Mouse (Mus musculus): ENCODE data around the gene Ccdc82. TPM values are rescaled to one million over a fixed set of nuclear protein-coding genes. Genes with fewer than 3 reads are reported as not detected.

Ccdc82 gene
- polyA plus RNA-seq, 2 experiments = 8.2 to 14.7 TPM

DNA sequence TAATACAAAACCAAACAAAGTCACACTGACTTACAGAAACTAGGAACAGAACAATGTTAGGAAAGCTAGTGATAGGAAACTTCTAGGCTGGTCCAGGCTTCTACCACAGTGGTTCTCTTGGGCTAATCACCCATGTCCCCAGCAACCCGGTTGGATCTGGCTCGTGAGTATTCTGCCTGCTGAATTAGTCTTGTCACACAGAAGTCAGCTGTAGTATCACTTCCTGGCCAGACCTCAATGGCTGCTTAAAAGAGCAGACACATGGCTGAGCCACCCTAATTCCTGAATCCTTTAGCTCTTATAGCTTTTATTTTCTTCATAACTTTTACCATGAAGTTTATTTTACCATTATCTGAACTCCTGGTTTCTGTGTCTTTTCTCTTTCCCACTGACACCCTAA is 64.3 kb downstream of the Ccdc82 start:
- H3K4me1 ChIP-seq (ENCODE audit: control insufficient read depth, insufficient read depth, low read length) = peaks cover 14% of the 10 kb centered on the region; the same call in 1 of the 2 replicates
- no peaks in the 10 kb centered on the region for H3K27me3 ChIP-seq (ENCODE audit: control insufficient read depth, insufficient read depth, low read length)
- no peaks in the 10 kb centered on the region for H3K9me3 ChIP-seq (ENCODE audit: control insufficient read depth, low read length)
- H3K27ac ChIP-seq (replicated peaks; ENCODE audit: low read depth, low read length) = no peak overlapping the region
- no peak for ATAC-seq (ENCODE audit: low FRiP score, low read depth)
- 47% methylated on average over 2 of the region's 2 CpGs for WGBS
- no peak overlapping the region for H3K4me2 ChIP-seq (replicated peaks; ENCODE audit: low read depth, low read length, severe bottlenecking)
- no peak for DNase-seq (ENCODE audit: low spot score)
- no peak for TF ChIP-seq POLR2A (IDR thresholded peaks at IDR 0.05; ENCODE audit: borderline replicate concordance, extremely low read depth, insufficient read depth, insufficient read length)
- no peak overlapping the region for H3K4me3 ChIP-seq (replicated peaks; ENCODE audit: low read length)
- no peak overlapping the region for H3K9ac ChIP-seq (ENCODE audit: low read depth, low read length, severe bottlenecking)
- H3K36me3 ChIP-seq (ENCODE audit: control insufficient read depth, insufficient read depth, low read length) = no peaks in the 10 kb centered on the region

GRCm38 (mm10) chr9:13313923-13314322 is 67.2 kb downstream of the Ccdc82 start:
- DNase-seq (ENCODE audit: low spot score) (no peak), ATAC-seq (ENCODE audit: low FRiP score, low read depth) (no peak)
- Histone ChIP-seq H3K4me1 (ENCODE audit: control insufficient read depth, insufficient read depth, low read length) (peaks cover 14% of the 10 kb centered on the region; the same call in 1 of the 2 replicates), H3K27ac (replicated peaks; ENCODE audit: low read depth, low read length) (no peak overlapping the region), H3K36me3 (ENCODE audit: control insufficient read depth, insufficient read depth, low read length) (no peaks in the 10 kb centered on the region), H3K27me3 (ENCODE audit: control insufficient read depth, insufficient read depth, low read length) (no peaks in the 10 kb centered on the region), H3K9ac (ENCODE audit: low read depth, low read length, severe bottlenecking) (no peak overlapping the region), H3K4me2 (replicated peaks; ENCODE audit: low read depth, low read length, severe bottlenecking) (no peak overlapping the region), H3K9me3 (ENCODE audit: control insufficient read depth, low read length) (no peaks in the 10 kb centered on the region), H3K4me3 (replicated peaks; ENCODE audit: low read length) (no peak overlapping the region)
- WGBS = 92% methylated on average over 2 of the region's 2 CpGs
- no peak for TF ChIP-seq POLR2A (IDR thresholded peaks at IDR 0.05; ENCODE audit: borderline replicate concordance, extremely low read depth, insufficient read depth, insufficient read length)

DNA sequence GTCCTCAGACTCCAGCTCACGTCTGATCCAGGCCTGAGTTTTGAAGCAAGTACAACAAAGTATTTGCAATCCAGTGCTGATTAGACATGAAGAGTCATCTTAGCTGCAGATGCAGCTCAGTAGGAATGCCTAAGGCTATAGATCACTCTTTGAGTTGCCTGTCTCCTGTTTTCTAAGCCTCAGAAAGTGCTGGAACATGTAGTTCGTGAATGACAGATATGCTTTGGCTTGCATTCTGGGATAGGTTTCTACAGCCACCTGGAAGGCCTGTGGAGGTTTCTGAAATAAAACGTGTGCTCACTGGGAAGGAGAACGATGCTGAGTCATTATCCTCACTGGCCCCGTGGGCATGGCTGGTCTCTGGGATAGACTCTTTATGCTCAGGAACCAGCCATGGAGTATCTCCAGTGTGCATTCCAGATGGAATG is 67.8 kb downstream of the Ccdc82 start:
- Histone ChIP-seq H3K9me3 (ENCODE audit: control insufficient read depth, low read length) (no peaks in the 10 kb centered on the region), H3K36me3 (ENCODE audit: control insufficient read depth, insufficient read depth, low read length) (no peaks in the 10 kb centered on the region), H3K4me1 (ENCODE audit: control insufficient read depth, insufficient read depth, low read length) (peaks cover 14% of the 10 kb centered on the region; the same call in 1 of the 2 replicates), H3K9ac (ENCODE audit: low read depth, low read length, severe bottlenecking) (no peak overlapping the region), H3K27ac (replicated peaks; ENCODE audit: low read depth, low read length) (no peak overlapping the region), H3K4me3 (replicated peaks; ENCODE audit: low read length) (no peak overlapping the region), H3K27me3 (ENCODE audit: control insufficient read depth, insufficient read depth, low read length) (no peaks in the 10 kb centered on the region), H3K4me2 (replicated peaks; ENCODE audit: low read depth, low read length, severe bottlenecking) (no peak overlapping the region)
- no peak for TF ChIP-seq POLR2A (IDR thresholded peaks at IDR 0.05; ENCODE audit: borderline replicate concordance, extremely low read depth, insufficient read depth, insufficient read length)
- DNase-seq (ENCODE audit: low spot score) (peak; percentile 13), ATAC-seq (ENCODE audit: low FRiP score, low read depth) (no peak)
- WGBS = 62% methylated on average over 5 of the region's 5 CpGs

- no peak overlapping the region for H3K4me3 ChIP-seq (replicated peaks; ENCODE audit: low read length)
- ATAC-seq (ENCODE audit: low FRiP score, low read depth) (no peak), DNase-seq (ENCODE audit: low spot score) (no peak)
- no peaks in the 10 kb centered on the region for H3K27me3 ChIP-seq (ENCODE audit: control insufficient read depth, insufficient read depth, low read length)
- H3K4me2 ChIP-seq (replicated peaks; ENCODE audit: low read depth, low read length, severe bottlenecking) = no peak overlapping the region
- TF ChIP-seq POLR2A (IDR thresholded peaks at IDR 0.05; ENCODE audit: borderline replicate concordance, extremely low read depth, insufficient read depth, insufficient read length) = no peak
- peaks cover 14% of the 10 kb centered on the region; the same call in 1 of the 2 replicates for H3K4me1 ChIP-seq (ENCODE audit: control insufficient read depth, insufficient read depth, low read length)
- 59% methylated on average over 5 of the region's 5 CpGs for WGBS
- no peaks in the 10 kb centered on the region for H3K9me3 ChIP-seq (ENCODE audit: control insufficient read depth, low read length)
- H3K9ac ChIP-seq (ENCODE audit: low read depth, low read length, severe bottlenecking) = no peak overlapping the region
- no peaks in the 10 kb centered on the region for H3K36me3 ChIP-seq (ENCODE audit: control insufficient read depth, insufficient read depth, low read length)
- H3K27ac ChIP-seq (replicated peaks; ENCODE audit: low read depth, low read length) = no peak overlapping the region
These were observed 68.6 kb downstream of the Ccdc82 start for GRCm38 (mm10) chr9:13315393-13315792.

DNA sequence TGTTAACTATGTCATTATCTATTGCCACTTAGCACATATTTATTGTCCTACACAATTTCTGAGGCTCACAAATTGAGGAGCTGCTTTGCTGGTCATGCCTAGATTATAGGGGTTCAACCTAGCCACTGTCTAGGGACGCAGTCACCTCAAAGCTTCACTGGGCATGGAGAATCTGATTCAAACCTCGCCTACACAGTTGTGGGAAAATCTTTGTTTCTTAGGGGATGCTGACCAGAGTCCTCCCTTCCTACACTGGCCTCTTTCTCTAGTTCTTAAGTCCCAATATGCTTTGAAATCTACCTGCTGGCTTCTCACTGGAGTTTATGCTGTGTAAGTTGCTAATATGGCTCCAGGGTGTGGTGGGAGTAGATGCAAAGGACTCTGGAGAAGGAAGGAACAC is 72.8 kb downstream of the Ccdc82 start:
- Histone ChIP-seq H3K27me3 (ENCODE audit: control insufficient read depth, insufficient read depth, low read length) (no peaks in the 10 kb centered on the region), H3K36me3 (ENCODE audit: control insufficient read depth, insufficient read depth, low read length) (no peaks in the 10 kb centered on the region), H3K9me3 (ENCODE audit: control insufficient read depth, low read length) (no peaks in the 10 kb centered on the region), H3K27ac (replicated peaks; ENCODE audit: low read depth, low read length) (no peak overlapping the region), H3K9ac (ENCODE audit: low read depth, low read length, severe bottlenecking) (no peak overlapping the region), H3K4me2 (replicated peaks; ENCODE audit: low read depth, low read length, severe bottlenecking) (no peak overlapping the region), H3K4me1 (ENCODE audit: control insufficient read depth, insufficient read depth, low read length) (peaks cover 13% of the 10 kb centered on the region), H3K4me3 (replicated peaks; ENCODE audit: low read length) (no peak overlapping the region)
- TF ChIP-seq POLR2A (IDR thresholded peaks at IDR 0.05; ENCODE audit: borderline replicate concordance, extremely low read depth, insufficient read depth, insufficient read length) = no peak
- no peak for DNase-seq (ENCODE audit: low spot score)
- no peak for ATAC-seq (ENCODE audit: low FRiP score, low read depth)
- WGBS = 87% methylated on average over 2 of the region's 2 CpGs

Data from limb, embryonic 14.5 days (tissue).